Mouse (Mus musculus) liver, embryonic 11.5 days (tissue): ENCODE measurements at regions not wholly inside any gene's neighbourhood (a gene's known extent, or its start where the extent isn't known, plus 50 kb on each side); places are given as distances from the start of the nearest gene placed in this dataset.

Experiments used
- ATAC-seq: fragments of 200-750 bp; cut with Nextera tagmentation; replicated peaks from 2 replicates; pipeline ENCODE4 v1.8.0; 2017; ENCODE audit warnings: moderate number of reproducible peaks, mild to moderate bottlenecking, moderate TSS enrichment, moderate library complexity; ENCODE audit not compliant: low FRiP score
- DNase-seq: peaks from one replicate; pipeline ENCODE4 v3.0.0-alpha.2; 2017; ENCODE audit warnings: low spot score
- H3K27ac ChIP-seq: fragments of 300-500 bp; sonication (generic); 2 replicates; pipeline ENCODE4 v1.5.1; 2014; ENCODE audit warnings: mild to moderate bottlenecking, low read depth, low read length, control low read depth
- H3K27me3 ChIP-seq: fragments of 300-500 bp; sonication (generic); replicated peaks from 2 replicates; pipeline ENCODE4 v1.6.1; 2014; ENCODE audit warnings: low read length, mixed read lengths; ENCODE audit not compliant: control insufficient read depth, insufficient read depth
- H3K36me3 ChIP-seq: fragments of 300-500 bp; sonication (generic); 2 replicates; pipeline ENCODE4 v1.6.1; 2014; ENCODE audit warnings: mild to moderate bottlenecking, low read length, moderate library complexity, mixed read lengths; ENCODE audit not compliant: control insufficient read depth, insufficient read depth
- H3K4me1 ChIP-seq: fragments of 300-500 bp; sonication (generic); replicated peaks from 2 replicates; pipeline ENCODE4 v1.6.1; 2014; ENCODE audit warnings: low read length, mixed read lengths; ENCODE audit not compliant: control insufficient read depth, insufficient read depth
- H3K4me2 ChIP-seq: fragments of 300-500 bp; sonication (generic); 2 replicates; pipeline ENCODE4 v1.6.1; 2014; ENCODE audit warnings: mild to moderate bottlenecking, control low read depth, moderate library complexity
- H3K4me3 ChIP-seq: fragments of 300-500 bp; sonication (generic); 2 replicates; pipeline ENCODE4 v1.5.1; 2014; ENCODE audit warnings: low read depth, low read length, control low read depth
- H3K9ac ChIP-seq: fragments of 300-500 bp; sonication (generic); 2 replicates; pipeline ENCODE4 v1.6.1; 2014; ENCODE audit warnings: low read depth, low read length, control low read depth
- H3K9me3 ChIP-seq: fragments of 300-500 bp; sonication (generic); 2 replicates; pipeline ENCODE4 v1.6.1; 2016; ENCODE audit warnings: low read length, inconsistent platforms, mixed read lengths; ENCODE audit not compliant: control insufficient read depth
- WGBS: fragments of 180-500 bp; shearing (Covaris S2); extraction: QIAGEN DNeasy Blood & Tissue Kit; methylation state at CpG from one replicate; pipeline ENCODE4 v1.1.7; 2014; 5-methylcytosine and 5-hydroxymethylcytosine counted together

DNA sequence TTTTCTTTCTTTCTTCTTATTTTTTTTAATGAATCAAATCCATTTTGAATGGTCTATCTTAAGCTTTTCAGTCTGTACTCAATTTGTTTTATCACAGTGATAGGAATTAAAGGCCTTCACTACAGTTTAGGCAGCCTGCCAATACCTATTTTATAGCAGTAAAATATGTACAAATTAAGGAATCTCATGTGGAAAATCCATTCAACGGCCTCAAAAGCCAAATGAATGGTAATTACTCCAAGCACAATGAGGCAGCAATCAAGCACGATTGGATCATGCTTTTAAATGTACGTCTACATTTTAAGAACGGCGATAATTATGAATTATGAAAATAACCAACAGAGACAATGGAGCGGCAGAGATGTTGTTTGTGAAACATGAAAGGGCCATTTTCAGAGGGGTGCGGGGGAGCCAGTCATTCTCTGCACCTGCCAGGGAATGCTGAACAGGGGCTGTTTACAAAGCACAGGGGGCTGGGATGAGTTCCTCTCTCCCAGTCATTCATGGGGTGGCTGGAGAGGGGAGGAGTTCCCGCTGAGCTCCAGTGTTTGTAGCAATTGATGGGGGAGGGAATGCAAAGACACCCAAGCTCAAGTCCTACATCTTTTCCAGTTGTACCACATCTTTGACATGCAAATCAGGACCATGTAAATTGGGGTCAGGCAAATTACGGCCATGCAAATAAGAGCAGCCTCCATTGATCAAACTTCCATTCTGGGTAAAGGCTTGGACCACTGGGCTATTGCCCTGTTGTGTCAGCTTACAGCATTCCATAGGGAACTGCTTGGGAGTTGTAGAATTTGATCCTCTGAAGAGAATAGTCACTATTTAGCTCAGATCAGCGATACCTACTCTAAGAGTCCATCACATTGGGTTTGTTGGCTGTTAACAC, 381.1 kb upstream of the Castor2 start:
- WGBS, result 67% methylated on average over 10 of the region's 10 CpGs
- no peak overlapping the region for H3K27ac ChIP-seq
- no peaks in the 10 kb centered on the region for H3K27me3 ChIP-seq
- H3K4me2 ChIP-seq, result no peak overlapping the region
- no peaks in the 10 kb centered on the region for H3K36me3 ChIP-seq
- H3K9me3 ChIP-seq, result no peaks in the 10 kb centered on the region
- no peaks in the 10 kb centered on the region for H3K4me1 ChIP-seq
- no peak for ATAC-seq
- H3K9ac ChIP-seq, result no peak overlapping the region
- DNase-seq, result no peak
- H3K4me3 ChIP-seq, result no peak overlapping the region

DNA sequence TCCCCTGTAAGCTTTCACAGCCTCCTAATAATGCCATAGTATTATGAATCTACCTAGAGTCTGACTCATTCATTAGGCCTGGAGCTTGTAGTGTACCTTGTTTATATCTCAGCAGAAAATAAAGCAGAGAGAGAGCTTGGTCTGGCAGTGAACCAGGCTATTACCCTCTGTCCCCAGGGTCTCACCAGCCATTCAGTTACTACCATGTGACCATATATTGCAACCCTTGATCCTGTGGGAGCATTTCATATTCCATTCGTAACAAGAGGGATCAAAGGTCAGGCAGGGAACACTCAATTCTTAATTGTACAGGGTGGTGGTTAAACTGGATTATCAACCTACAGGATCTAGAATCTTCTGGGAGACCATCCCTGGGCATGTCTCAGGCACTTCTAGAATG, 383.7 kb upstream of the Castor2 start:
- no peak for ATAC-seq
- Histone ChIP-seq H3K4me3 (no peak overlapping the region), H3K36me3 (no peaks in the 10 kb centered on the region), H3K9ac (no peak overlapping the region), H3K27me3 (no peaks in the 10 kb centered on the region), H3K9me3 (no peaks in the 10 kb centered on the region), H3K4me2 (no peak overlapping the region), H3K4me1 (no peaks in the 10 kb centered on the region), H3K27ac (no peak overlapping the region)
- no peak for DNase-seq
- 81% methylated on average over 1 of the region's 1 CpGs for WGBS

DNA sequence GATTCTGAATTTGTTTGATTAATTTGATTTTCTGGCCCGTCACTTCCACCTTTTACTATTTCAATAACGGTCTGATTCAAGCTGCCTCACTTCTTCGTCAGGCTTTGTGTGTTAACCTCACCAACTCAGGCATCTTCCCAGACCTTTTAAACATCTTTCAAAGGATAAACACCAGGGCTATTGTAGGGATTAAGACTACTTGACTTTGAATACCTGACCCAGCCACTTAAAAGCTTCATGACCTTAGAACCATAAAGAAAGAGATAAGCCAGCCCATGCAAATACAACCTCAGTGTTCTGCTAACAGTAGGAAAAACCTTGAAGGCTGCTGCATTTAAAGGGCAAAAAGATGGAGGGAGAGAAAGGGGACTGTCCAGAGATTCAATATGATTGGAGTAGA, 386.9 kb upstream of the Castor2 start:
- Histone ChIP-seq H3K9me3 (no peaks in the 10 kb centered on the region), H3K36me3 (no peaks in the 10 kb centered on the region), H3K27me3 (no peaks in the 10 kb centered on the region), H3K9ac (no peak overlapping the region), H3K4me2 (no peak overlapping the region), H3K27ac (no peak overlapping the region), H3K4me3 (no peak overlapping the region), H3K4me1 (no peaks in the 10 kb centered on the region)
- ATAC-seq (no peak), DNase-seq (no peak)
- WGBS, result 64% methylated on average over 3 of the region's 3 CpGs

DNA sequence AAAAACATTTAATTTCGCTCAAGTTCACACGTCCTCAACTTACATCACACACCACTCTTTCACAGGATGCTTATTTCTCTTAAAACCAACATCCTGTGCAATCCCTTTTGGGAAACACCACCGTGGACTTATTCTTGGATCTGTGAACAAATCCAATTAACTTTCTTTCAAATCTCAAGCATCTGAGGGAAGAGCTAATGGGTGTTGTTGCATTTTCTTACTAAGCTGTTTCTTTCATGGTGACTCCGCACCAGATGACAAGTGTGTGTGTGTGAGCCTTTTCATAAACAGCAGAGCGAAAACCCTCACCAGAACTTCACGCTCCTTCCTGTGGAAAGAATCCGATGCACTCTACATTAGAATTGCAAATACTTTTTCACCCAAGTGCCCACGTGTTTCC, 390.6 kb upstream of the Castor2 start:
- 74% methylated on average over 8 of the region's 8 CpGs for WGBS
- Histone ChIP-seq H3K4me2 (no peak overlapping the region), H3K36me3 (no peaks in the 10 kb centered on the region), H3K4me3 (no peak overlapping the region), H3K27me3 (no peaks in the 10 kb centered on the region), H3K9me3 (no peaks in the 10 kb centered on the region), H3K4me1 (no peaks in the 10 kb centered on the region), H3K27ac (no peak overlapping the region), H3K9ac (no peak overlapping the region)
- DNase-seq, result no peak
- no peak for ATAC-seq

DNA sequence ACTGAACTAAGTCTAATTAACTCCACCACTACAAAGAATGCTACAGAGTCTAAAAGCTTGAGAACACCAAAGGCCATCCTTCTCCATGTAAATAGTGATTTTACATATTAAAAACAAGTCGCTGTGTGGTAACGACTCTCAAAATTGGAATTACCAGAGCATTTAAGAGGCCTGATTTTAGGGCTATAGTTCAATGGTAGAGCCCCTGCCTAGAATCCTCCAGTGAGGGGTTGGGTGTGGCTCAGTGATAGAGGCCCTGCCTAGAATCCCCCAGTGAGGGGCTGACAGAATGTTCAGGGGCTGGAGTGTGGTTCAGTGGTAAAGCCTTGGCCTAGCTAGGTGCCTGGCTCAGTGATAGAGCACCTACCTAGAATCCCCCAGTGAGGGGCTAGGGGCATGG, 413.3 kb upstream of the Castor2 start:
- 86% methylated on average over 2 of the region's 2 CpGs for WGBS
- H3K9me3 ChIP-seq, result no peaks in the 10 kb centered on the region

DNA sequence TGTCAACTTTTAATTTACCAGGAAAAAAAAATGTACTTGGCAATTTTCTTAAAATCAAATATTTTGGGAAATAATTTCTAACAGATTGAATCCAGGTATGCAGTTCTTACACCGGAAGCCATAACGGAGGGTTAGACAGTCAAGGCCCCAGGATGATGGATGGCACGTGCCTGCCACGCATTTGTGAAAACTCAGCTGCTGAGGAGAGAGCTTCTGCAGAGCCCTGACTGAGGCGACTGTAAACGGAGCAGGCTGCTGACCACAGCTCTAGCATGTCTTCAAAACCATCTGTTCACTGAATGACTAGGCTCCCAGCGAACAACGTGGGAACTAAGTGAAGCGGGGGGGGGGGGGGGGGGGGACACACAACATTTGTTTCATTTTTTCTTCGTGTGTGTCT, 416.5 kb upstream of the Castor2 start:
- Histone ChIP-seq H3K4me1 (no peaks in the 10 kb centered on the region), H3K27me3 (no peaks in the 10 kb centered on the region), H3K4me2 (no peak overlapping the region)

More for the DNA sequence above, 413.3 kb upstream of the Castor2 start:
- H3K4me2 ChIP-seq, result no peak overlapping the region
- H3K36me3 ChIP-seq, result no peaks in the 10 kb centered on the region
- DNase-seq (no peak), ATAC-seq (no peak)
- H3K4me3 ChIP-seq, result no peak overlapping the region
- H3K27me3 ChIP-seq, result no peaks in the 10 kb centered on the region
- H3K27ac ChIP-seq, result no peak overlapping the region
- H3K9ac ChIP-seq, result no peak overlapping the region
- no peaks in the 10 kb centered on the region for H3K4me1 ChIP-seq

DNA sequence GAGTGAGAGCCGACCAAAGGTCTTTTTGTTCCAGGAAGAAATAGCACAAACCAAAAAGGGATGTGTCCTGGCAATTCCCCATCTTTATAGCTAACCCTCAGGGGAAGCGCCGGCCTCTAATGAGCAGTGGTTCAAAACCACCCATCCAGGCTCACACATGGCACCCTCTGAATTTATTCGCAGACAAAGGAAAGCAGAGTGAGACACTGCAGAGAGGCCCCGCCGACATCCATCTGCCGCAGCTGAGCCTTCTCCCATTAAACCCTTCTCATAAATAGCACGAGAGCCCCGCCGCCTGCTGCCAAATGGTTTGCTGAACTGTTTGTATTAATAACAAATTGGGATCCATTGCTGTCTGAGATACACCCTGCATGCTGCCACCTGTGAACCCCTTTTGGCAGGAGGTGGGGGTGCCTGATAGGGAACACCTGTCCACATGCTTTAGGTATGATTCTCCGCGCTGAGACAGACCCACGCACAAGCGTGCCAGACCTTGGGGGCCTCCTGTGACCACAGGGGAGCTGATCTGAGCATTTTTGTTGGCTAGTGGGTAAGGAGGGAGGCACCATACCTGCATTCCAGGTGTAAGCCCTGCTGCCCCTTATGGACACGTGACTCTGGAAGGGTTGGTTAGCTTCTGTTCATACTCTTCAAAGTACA, 422.6 kb upstream of the Castor2 start:
- Histone ChIP-seq H3K27ac (no peak overlapping the region), H3K9me3 (no peaks in the 10 kb centered on the region), H3K4me1 (no peaks in the 10 kb centered on the region), H3K9ac (no peak overlapping the region), H3K36me3 (no peaks in the 10 kb centered on the region), H3K4me3 (no peak overlapping the region), H3K4me2 (no peak overlapping the region), H3K27me3 (no peaks in the 10 kb centered on the region)
- ATAC-seq (no peak), DNase-seq (no peak)
- WGBS, result 82% methylated on average over 15 of the region's 15 CpGs

More for the DNA sequence above, 416.5 kb upstream of the Castor2 start:
- H3K36me3 ChIP-seq, result no peaks in the 10 kb centered on the region
- WGBS, result 52% methylated on average over 9 of the region's 10 CpGs
- ATAC-seq (no peak), DNase-seq (no peak)
- no peak overlapping the region for H3K27ac ChIP-seq
- no peak overlapping the region for H3K9ac ChIP-seq
- H3K4me3 ChIP-seq, result no peak overlapping the region
- H3K9me3 ChIP-seq, result no peaks in the 10 kb centered on the region

DNA sequence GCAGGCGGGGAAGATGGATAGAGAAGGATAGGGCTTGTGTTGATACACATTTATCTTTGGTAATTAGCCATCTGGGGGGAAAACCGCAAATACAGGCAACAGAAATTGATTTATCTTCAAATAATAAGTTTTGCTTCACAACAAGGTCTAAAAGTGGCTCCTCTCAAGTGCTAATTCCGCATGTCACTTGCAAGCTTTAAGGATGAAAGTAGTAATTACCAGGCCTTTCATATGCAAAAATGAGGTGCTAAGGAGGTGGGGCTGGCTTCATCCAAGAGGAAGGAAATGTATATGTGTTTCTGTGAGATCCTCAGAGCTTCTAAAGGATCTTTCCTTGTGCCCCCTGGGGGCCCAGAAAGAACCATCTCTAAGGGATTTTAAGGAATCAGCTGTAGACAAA, 423.9 kb upstream of the Castor2 start:
- Histone ChIP-seq H3K27ac (no peak overlapping the region), H3K36me3 (no peaks in the 10 kb centered on the region), H3K9ac (no peak overlapping the region), H3K4me2 (no peak overlapping the region), H3K4me3 (no peak overlapping the region), H3K4me1 (no peaks in the 10 kb centered on the region), H3K9me3 (no peaks in the 10 kb centered on the region), H3K27me3 (no peaks in the 10 kb centered on the region)
- no peak for DNase-seq
- ATAC-seq, result no peak
- 38% methylated on average over 3 of the region's 3 CpGs for WGBS

DNA sequence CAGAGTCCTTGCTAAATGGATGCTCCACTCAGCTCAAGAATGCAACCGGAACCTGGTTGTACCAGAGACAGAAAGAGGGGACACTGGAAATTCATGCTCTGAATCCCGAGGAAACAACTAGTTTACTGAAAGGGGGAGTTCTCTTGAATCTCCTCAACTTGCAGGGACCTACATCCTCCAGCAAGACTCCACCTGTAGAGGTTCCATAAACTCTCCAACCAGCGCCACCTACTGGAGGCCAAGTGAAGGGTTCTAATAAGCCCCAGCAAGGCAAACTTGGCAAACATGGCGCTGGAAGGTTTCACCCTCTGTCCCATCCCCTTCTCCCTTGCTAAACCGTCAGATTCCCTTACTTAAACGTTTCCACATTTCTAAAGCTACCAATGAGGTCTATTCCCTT, 433.0 kb upstream of the Castor2 start:
- 32% methylated on average over 6 of the region's 6 CpGs for WGBS
- H3K9me3 ChIP-seq, result no peaks in the 10 kb centered on the region
- DNase-seq (no peak), ATAC-seq (no peak)
- no peak overlapping the region for H3K27ac ChIP-seq
- no peak overlapping the region for H3K9ac ChIP-seq
- no peak overlapping the region for H3K4me2 ChIP-seq
- H3K27me3 ChIP-seq, result no peaks in the 10 kb centered on the region
- no peak overlapping the region for H3K4me3 ChIP-seq
- no peaks in the 10 kb centered on the region for H3K36me3 ChIP-seq
- H3K4me1 ChIP-seq, result no peaks in the 10 kb centered on the region
